Mouse (Mus musculus) megakaryocyte, embryonic 14.5 days (primary cell): ENCODE measurements around the gene Plxna2. TPM values are rescaled to one million over a fixed set of nuclear protein-coding genes. Genes with fewer than 3 reads are reported as not detected.

Experiments used
- H3K27me3 ChIP-seq: replicated peaks from 2 replicates; pipeline ENCODE3; 2012; ENCODE audit warnings: inconsistent platforms
- H3K36me3 ChIP-seq: replicated peaks from 2 replicates; pipeline ENCODE3; 2012; ENCODE audit warnings: low read length, inconsistent platforms, mixed read lengths
- H3K4me1 ChIP-seq: 2 replicates; pipeline ENCODE4 v1.6.1; 2012; ENCODE audit warnings: inconsistent platforms
- H3K4me3 ChIP-seq: replicated peaks from 2 replicates; pipeline ENCODE3; 2012; ENCODE audit warnings: moderate library complexity, mild to moderate bottlenecking, inconsistent platforms
- H3K9me3 ChIP-seq: 2 replicates; pipeline ENCODE4 v1.6.1; 2012; ENCODE audit warnings: inconsistent platforms
- FLI1 ChIP-seq: IDR thresholded peaks from 2 replicates; pipeline ENCODE4 v1.6.1; 2012; ENCODE audit warnings: low read length, inconsistent platforms, mixed read lengths
- GATA1 ChIP-seq: IDR thresholded peaks from 3 replicates; pipeline ENCODE4 v1.6.1; 2012; ENCODE audit warnings: mixed read lengths, low read length, inconsistent platforms, borderline replicate concordance
- polyA plus RNA-seq: library from polyadenylated mRNA; stranded (reverse); fragments of >175 nt; gene quantifications from 2 replicates; pipeline ENCODE4 v1.2.3, GENCODE M21; 2012; ENCODE audit warnings: low replicate concordance; ENCODE audit not compliant: insufficient read depth

Gene Plxna2
- polyA plus RNA-seq, 1 experiment = 0.62 TPM

DNA sequence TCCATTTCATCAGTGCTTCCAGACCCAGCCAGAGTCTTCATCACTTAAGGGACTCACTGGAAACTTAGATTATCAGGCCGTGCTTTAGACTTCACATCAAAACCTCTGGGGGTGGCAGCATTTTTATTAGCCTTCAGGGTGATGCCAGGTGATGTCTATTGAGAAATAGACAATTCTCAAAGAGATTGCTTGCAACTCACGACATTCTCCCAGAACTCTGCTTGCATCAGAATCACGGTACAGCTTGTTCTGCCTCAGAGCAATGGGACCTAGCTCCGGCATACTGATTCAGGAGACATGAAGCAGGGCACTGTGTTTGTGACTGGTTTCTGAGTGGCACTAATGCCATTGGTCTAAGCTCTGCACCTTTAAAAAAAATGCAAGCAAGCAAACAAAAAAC is 218.7 kb downstream of the Plxna2 start:
- no peaks in the 10 kb centered on the region for H3K9me3 ChIP-seq
- H3K36me3 ChIP-seq = no peaks in the 10 kb centered on the region
- no peak for TF ChIP-seq GATA1
- H3K4me1 ChIP-seq = peaks cover 4% of the 10 kb centered on the region; the same call in 1 of the 2 replicates
- no peaks in the 10 kb centered on the region for H3K27me3 ChIP-seq
- H3K4me3 ChIP-seq = no peak overlapping the region

- H3K27me3 ChIP-seq = peaks cover 3% of the 10 kb centered on the region
- H3K9me3 ChIP-seq = no peaks in the 10 kb centered on the region
- no peak for TF ChIP-seq GATA1
- no peak for TF ChIP-seq FLI1
- no peaks in the 10 kb centered on the region for H3K36me3 ChIP-seq
- H3K4me3 ChIP-seq = no peak overlapping the region
- H3K4me1 ChIP-seq = peaks cover 4% of the 10 kb centered on the region; the same call in 1 of the 2 replicates
These were observed 221.4 kb downstream of the Plxna2 start for GRCm38 (mm10) chr1:194839230-194839910.

- H3K36me3 ChIP-seq = no peaks in the 10 kb centered on the region
- no peak overlapping the region for H3K4me3 ChIP-seq
- H3K9me3 ChIP-seq = no peaks in the 10 kb centered on the region
- peaks cover 3% of the 10 kb centered on the region for H3K27me3 ChIP-seq
- TF ChIP-seq GATA1 (no peak), FLI1 (no peak)
- H3K4me1 ChIP-seq = peaks cover 4% of the 10 kb centered on the region; the same call in 1 of the 2 replicates
These were observed 225.0 kb downstream of the Plxna2 start for GRCm38 (mm10) chr1:194843020-194843419.

DNA sequence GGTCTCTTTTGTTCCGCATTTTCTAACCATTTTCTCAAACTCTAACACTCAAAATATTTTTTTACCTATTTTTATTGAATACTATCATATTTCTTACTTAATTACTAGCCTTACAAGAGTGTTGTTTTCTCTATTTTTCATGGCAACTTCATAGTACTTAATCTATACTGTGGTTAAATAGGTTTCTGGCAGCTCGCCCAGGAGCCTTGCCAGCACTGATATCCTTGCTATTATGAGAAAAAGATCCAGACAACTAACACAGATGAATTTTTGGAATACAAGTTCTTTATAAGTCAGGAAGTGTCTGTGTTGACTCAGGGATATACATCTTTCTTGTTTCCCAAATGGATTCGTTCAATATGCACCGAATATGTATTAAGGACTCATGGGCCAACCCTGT is 229.0 kb downstream of the Plxna2 start:
- Histone ChIP-seq H3K4me1 (no peaks in the 10 kb centered on the region), H3K27me3 (peaks cover 7% of the 10 kb centered on the region), H3K4me3 (no peak overlapping the region), H3K36me3 (no peaks in the 10 kb centered on the region), H3K9me3 (no peaks in the 10 kb centered on the region)
- no peak for TF ChIP-seq GATA1
- no peak for TF ChIP-seq FLI1

DNA sequence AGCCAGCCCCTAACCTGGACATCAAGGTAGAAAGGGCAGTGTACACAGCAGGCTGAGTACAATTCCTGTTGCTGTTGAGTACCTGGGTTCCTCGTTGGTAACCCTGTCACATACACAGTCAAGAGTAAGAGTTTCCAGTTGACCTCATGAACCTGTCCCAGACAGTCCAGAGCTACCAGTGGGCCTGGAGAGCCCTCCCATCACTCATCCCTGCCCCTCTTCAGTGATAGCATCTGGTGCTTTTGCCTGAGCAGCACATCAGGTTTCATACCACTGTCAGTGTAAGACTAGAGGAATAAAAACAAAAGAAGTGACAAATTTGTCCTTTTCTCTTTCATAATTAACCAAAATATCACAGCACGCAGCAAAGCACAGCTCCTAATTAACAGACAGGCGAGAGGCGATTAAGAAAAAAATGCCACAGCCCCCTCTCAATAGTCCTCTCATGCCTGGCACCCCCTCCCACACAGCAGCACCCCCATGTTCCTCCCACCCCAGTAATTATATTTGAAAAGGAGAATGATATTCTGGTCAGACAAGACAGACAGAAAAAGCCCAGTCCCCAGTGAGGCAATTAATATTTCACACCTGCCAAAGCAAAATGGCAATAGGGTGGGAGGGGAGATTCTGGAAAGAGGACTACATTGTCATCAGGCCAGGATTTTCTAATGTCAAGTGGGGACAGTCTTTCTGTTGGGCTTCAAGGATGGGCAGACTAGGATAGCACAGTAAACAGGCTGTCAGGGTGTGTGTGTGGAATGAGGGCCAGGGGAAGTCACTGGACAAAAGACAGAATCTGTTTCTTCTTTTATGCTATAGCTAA is 233.4 kb downstream of the Plxna2 start:
- H3K4me3 ChIP-seq = no peak overlapping the region
- no peaks in the 10 kb centered on the region for H3K36me3 ChIP-seq
- TF ChIP-seq GATA1 = no peak
- TF ChIP-seq FLI1 = no peak
- H3K4me1 ChIP-seq = no peaks in the 10 kb centered on the region
- H3K27me3 ChIP-seq = peaks cover 5% of the 10 kb centered on the region
- no peaks in the 10 kb centered on the region for H3K9me3 ChIP-seq

GRCm38 (mm10) chr1:194852065-194852358 is 234.0 kb downstream of the Plxna2 start:
- H3K36me3 ChIP-seq = no peaks in the 10 kb centered on the region
- peaks cover 5% of the 10 kb centered on the region for H3K27me3 ChIP-seq
- no peak overlapping the region for H3K4me3 ChIP-seq
- H3K4me1 ChIP-seq = no peaks in the 10 kb centered on the region
- H3K9me3 ChIP-seq = no peaks in the 10 kb centered on the region
- TF ChIP-seq GATA1 = no peak
- no peak for TF ChIP-seq FLI1
